Mouse (Mus musculus): ENCODE measurements at regions not wholly inside any gene's neighbourhood (a gene's known extent, or its start where the extent isn't known, plus 50 kb on each side); places are given as distances from the start of the nearest gene placed in this dataset.
A peak's percentile ranks its signal among the peaks of the same experiment; 100 is the strongest.

DNA sequence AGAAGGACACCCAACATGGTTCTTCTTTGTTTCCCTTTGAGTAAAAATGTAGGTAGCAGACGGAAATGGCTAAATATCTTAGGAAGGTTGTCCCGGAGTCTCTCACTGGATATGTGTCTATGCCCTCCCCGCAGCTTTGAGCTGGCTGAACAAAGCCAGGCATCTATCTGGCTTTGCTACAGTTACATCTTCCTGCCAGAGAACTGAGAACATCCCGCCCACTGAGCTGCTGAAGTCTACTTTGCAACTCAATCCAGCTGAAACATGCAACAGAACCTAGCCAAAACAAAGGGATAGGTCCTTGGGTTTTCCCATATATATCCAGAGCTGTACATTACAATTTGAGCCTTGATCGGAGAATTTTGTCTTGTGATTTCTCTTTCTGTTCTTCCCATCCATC is 121.0 kb upstream of the Arhgap18 start:
- Histone ChIP-seq H3K9ac (ENCODE audit: low read length) (no peak overlapping the region), H3K36me3 (ENCODE audit: control insufficient read depth, insufficient read depth, low read length) (no peaks in the 10 kb centered on the region), H3K4me1 (ENCODE audit: control insufficient read depth, insufficient read depth, low read length) (no peaks in the 10 kb centered on the region), H3K9me3 (ENCODE audit: control insufficient read depth, low read length) (no peaks in the 10 kb centered on the region), H3K27ac (ENCODE audit: low read depth, low read length) (no peak overlapping the region), H3K4me3 (ENCODE audit: low read depth, low read length) (no peak overlapping the region), H3K4me2 (no peak overlapping the region), H3K27me3 (ENCODE audit: control insufficient read depth, insufficient read depth, low read length) (no peaks in the 10 kb centered on the region)
- DNase-seq (ENCODE audit: low spot score, missing footprints): no peak
- 94% methylated on average over 5 of the region's 5 CpGs for WGBS
- ATAC-seq (ENCODE audit: low FRiP score): no peak

DNA sequence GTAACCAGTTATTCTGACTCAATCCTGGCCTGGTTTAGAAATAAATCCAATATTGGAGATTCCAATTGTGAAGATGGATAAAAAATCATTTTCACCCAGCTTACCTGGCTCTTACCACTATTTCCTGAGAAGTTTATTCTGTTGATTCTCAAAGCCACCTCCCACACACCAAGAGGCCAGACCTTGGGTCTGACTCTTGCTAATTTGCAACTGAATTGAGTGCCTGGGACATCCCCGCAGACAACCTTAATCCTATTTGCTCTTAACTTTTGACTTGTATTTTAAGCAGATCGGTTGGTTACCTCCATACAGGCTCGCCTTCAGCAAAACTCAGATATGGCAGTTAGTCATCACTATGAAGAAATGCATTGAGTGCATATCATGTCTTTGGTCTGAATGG is 115.8 kb upstream of the Arhgap18 start:
- no peak for DNase-seq (ENCODE audit: low spot score, missing footprints)
- no peaks in the 10 kb centered on the region for H3K27me3 ChIP-seq (ENCODE audit: control insufficient read depth, insufficient read depth, low read length)
- H3K4me3 ChIP-seq (ENCODE audit: low read depth, low read length): no peak overlapping the region
- no peaks in the 10 kb centered on the region for H3K4me1 ChIP-seq (ENCODE audit: control insufficient read depth, insufficient read depth, low read length)
- H3K9me3 ChIP-seq (ENCODE audit: control insufficient read depth, low read length): no peaks in the 10 kb centered on the region
- H3K36me3 ChIP-seq (ENCODE audit: control insufficient read depth, insufficient read depth, low read length): no peaks in the 10 kb centered on the region
- WGBS: 15% methylated on average over 3 of the region's 3 CpGs
- H3K27ac ChIP-seq (ENCODE audit: low read depth, low read length): no peak overlapping the region
- ATAC-seq (ENCODE audit: low FRiP score): no peak
- no peak overlapping the region for H3K4me2 ChIP-seq
- no peak overlapping the region for H3K9ac ChIP-seq (ENCODE audit: low read length)

GRCm38 (mm10) chr10:26638056-26638455 is 115.2 kb upstream of the Arhgap18 start:
- ATAC-seq (ENCODE audit: low FRiP score): no peak
- H3K9me3 ChIP-seq (ENCODE audit: control insufficient read depth, low read length): no peaks in the 10 kb centered on the region
- no peak overlapping the region for H3K27ac ChIP-seq (ENCODE audit: low read depth, low read length)
- no peak overlapping the region for H3K4me2 ChIP-seq
- WGBS: 58% methylated on average over 4 of the region's 4 CpGs
- no peak overlapping the region for H3K9ac ChIP-seq (ENCODE audit: low read length)
- no peaks in the 10 kb centered on the region for H3K36me3 ChIP-seq (ENCODE audit: control insufficient read depth, insufficient read depth, low read length)
- H3K27me3 ChIP-seq (ENCODE audit: control insufficient read depth, insufficient read depth, low read length): no peaks in the 10 kb centered on the region
- no peak for DNase-seq (ENCODE audit: low spot score, missing footprints)
- H3K4me1 ChIP-seq (ENCODE audit: control insufficient read depth, insufficient read depth, low read length): no peaks in the 10 kb centered on the region
- no peak overlapping the region for H3K4me3 ChIP-seq (ENCODE audit: low read depth, low read length)

- no peak for ATAC-seq (ENCODE audit: low FRiP score)
- Histone ChIP-seq H3K4me3 (ENCODE audit: low read depth, low read length) (no peak overlapping the region), H3K27me3 (ENCODE audit: control insufficient read depth, insufficient read depth, low read length) (no peaks in the 10 kb centered on the region), H3K4me2 (no peak overlapping the region), H3K4me1 (ENCODE audit: control insufficient read depth, insufficient read depth, low read length) (no peaks in the 10 kb centered on the region), H3K36me3 (ENCODE audit: control insufficient read depth, insufficient read depth, low read length) (no peaks in the 10 kb centered on the region), H3K9me3 (ENCODE audit: control insufficient read depth, low read length) (no peaks in the 10 kb centered on the region), H3K27ac (ENCODE audit: low read depth, low read length) (no peak overlapping the region), H3K9ac (ENCODE audit: low read length) (no peak overlapping the region)
- DNase-seq (ENCODE audit: low spot score, missing footprints): no peak
- WGBS: 80% methylated on average over 3 of the region's 3 CpGs
Measured at GRCm38 (mm10) chr10:26639118-26639517, 114.1 kb upstream of the Arhgap18 start.

- no peak for ATAC-seq (ENCODE audit: low FRiP score)
- Histone ChIP-seq H3K27me3 (ENCODE audit: control insufficient read depth, insufficient read depth, low read length) (no peaks in the 10 kb centered on the region), H3K4me1 (ENCODE audit: control insufficient read depth, insufficient read depth, low read length) (no peaks in the 10 kb centered on the region), H3K9ac (ENCODE audit: low read length) (no peak overlapping the region), H3K9me3 (ENCODE audit: control insufficient read depth, low read length) (no peaks in the 10 kb centered on the region), H3K36me3 (ENCODE audit: control insufficient read depth, insufficient read depth, low read length) (no peaks in the 10 kb centered on the region), H3K27ac (ENCODE audit: low read depth, low read length) (no peak overlapping the region), H3K4me3 (ENCODE audit: low read depth, low read length) (no peak overlapping the region), H3K4me2 (no peak overlapping the region)
- no peak for DNase-seq (ENCODE audit: low spot score, missing footprints)
- WGBS: 75% methylated on average over 1 of the region's 1 CpGs
Measured at GRCm38 (mm10) chr10:26653103-26653502, 100.1 kb upstream of the Arhgap18 start.

DNA sequence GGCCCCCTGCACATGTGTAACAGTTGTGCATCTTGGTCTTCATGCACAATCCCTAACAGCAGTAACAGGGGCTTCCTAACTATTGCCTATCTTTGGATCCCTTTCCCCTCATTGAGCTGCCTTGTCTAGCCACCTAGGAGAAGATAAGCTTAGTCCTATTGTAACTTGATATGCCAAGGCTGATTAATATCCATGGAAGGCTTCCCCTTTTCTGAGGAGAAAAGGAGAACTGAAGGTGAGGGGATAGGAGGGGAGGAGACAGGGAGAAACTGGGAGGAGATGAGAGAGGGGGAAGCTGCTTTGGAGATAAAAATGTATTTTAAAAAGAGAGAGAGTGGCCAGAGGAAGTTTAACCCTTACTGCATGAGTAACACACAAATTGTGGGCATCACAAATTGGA is 89.0 kb upstream of the Arhgap18 start:
- Histone ChIP-seq H3K9ac (ENCODE audit: low read length) (no peak overlapping the region), H3K4me3 (ENCODE audit: low read depth, low read length) (no peak overlapping the region), H3K27ac (ENCODE audit: low read depth, low read length) (no peak overlapping the region), H3K36me3 (ENCODE audit: control insufficient read depth, insufficient read depth, low read length) (no peaks in the 10 kb centered on the region), H3K9me3 (ENCODE audit: control insufficient read depth, low read length) (no peaks in the 10 kb centered on the region), H3K27me3 (ENCODE audit: control insufficient read depth, insufficient read depth, low read length) (no peaks in the 10 kb centered on the region), H3K4me2 (no peak overlapping the region), H3K4me1 (ENCODE audit: control insufficient read depth, insufficient read depth, low read length) (no peaks in the 10 kb centered on the region)
- ATAC-seq (ENCODE audit: low FRiP score) (no peak), DNase-seq (ENCODE audit: low spot score, missing footprints) (no peak)

DNA sequence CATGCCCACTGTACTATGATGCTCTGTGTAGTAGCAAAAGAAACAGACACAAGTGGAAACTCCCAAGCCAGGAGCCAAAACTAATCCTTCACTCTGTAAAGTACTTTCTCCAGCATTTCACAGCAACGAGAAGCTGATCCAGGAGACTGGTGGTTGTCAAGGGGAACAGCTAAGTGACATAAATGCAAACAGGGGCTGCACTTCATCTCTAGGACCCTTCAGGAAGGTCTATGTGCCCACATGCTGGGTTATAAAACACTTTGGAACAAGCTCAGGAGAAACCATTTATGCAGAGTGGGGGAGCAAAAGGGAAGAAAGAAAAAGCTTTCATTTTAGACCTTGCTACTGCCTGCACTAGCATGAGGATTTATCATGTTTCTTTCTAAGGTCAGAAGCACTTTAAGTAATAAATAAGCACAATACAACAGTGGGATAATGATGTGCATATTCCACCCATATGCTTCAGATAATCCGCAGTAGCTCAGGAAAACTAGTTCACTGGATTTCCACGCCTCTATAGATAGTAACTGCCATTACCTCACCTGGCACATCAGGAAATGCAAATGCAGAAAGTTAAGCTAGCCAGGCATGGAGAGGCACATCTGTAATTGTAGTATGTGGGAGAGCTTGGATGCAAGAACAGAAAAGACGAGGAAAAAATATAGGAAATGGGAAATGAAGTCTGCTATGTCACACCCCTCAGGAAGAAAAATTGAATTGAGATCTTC is 73.6 kb upstream of the Arhgap18 start:
- WGBS: 50% methylated on average over 4 of the region's 4 CpGs
- no peaks in the 10 kb centered on the region for H3K27me3 ChIP-seq (ENCODE audit: control insufficient read depth, insufficient read depth, low read length)
- ATAC-seq (ENCODE audit: low FRiP score): no peak
- H3K9me3 ChIP-seq (ENCODE audit: control insufficient read depth, low read length): no peaks in the 10 kb centered on the region
- H3K4me1 ChIP-seq (ENCODE audit: control insufficient read depth, insufficient read depth, low read length): no peaks in the 10 kb centered on the region
- no peak for DNase-seq (ENCODE audit: low spot score, missing footprints)
- H3K27ac ChIP-seq (ENCODE audit: low read depth, low read length): no peak overlapping the region
- no peaks in the 10 kb centered on the region for H3K36me3 ChIP-seq (ENCODE audit: control insufficient read depth, insufficient read depth, low read length)
- H3K4me3 ChIP-seq (ENCODE audit: low read depth, low read length): no peak overlapping the region
- H3K9ac ChIP-seq (ENCODE audit: low read length): no peak overlapping the region
- H3K4me2 ChIP-seq: no peak overlapping the region

DNA sequence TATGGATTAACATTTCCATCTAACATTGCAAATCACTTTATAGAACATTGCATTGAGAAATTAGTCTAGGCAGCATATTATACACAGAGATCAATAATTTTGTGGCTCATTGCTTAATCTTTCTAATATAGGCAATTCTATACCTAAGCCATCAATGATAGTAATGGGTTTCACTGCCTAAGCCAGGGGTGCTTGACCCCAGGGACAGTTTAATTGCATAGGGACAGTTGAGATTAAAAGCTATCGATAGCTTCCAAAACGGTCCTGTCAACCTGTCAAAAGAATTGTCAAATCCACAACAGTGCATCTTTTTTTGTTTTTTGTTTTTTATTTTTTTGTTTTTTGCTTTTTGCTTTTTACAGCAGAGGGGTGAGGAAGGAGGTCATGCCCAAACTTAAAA is 58.5 kb upstream of the Arhgap18 start:
- no peak overlapping the region for H3K9ac ChIP-seq (ENCODE audit: low read length)
- no peak overlapping the region for H3K27ac ChIP-seq (ENCODE audit: low read depth, low read length)
- no peaks in the 10 kb centered on the region for H3K27me3 ChIP-seq (ENCODE audit: control insufficient read depth, insufficient read depth, low read length)
- peak overlapping the region; percentile 79 for H3K4me2 ChIP-seq
- H3K36me3 ChIP-seq (ENCODE audit: control insufficient read depth, insufficient read depth, low read length): no peaks in the 10 kb centered on the region
- DNase-seq (ENCODE audit: low spot score, missing footprints): no peak
- peak; percentile 54; the same call in 1 of the 2 replicates for ATAC-seq (ENCODE audit: low FRiP score)
- H3K4me3 ChIP-seq (ENCODE audit: low read depth, low read length): no peak overlapping the region
- H3K4me1 ChIP-seq (ENCODE audit: control insufficient read depth, insufficient read depth, low read length): peaks cover 3% of the 10 kb centered on the region; the same call in 1 of the 2 replicates
- WGBS: 63% methylated on average over 2 of the region's 2 CpGs
- no peaks in the 10 kb centered on the region for H3K9me3 ChIP-seq (ENCODE audit: control insufficient read depth, low read length)

DNA sequence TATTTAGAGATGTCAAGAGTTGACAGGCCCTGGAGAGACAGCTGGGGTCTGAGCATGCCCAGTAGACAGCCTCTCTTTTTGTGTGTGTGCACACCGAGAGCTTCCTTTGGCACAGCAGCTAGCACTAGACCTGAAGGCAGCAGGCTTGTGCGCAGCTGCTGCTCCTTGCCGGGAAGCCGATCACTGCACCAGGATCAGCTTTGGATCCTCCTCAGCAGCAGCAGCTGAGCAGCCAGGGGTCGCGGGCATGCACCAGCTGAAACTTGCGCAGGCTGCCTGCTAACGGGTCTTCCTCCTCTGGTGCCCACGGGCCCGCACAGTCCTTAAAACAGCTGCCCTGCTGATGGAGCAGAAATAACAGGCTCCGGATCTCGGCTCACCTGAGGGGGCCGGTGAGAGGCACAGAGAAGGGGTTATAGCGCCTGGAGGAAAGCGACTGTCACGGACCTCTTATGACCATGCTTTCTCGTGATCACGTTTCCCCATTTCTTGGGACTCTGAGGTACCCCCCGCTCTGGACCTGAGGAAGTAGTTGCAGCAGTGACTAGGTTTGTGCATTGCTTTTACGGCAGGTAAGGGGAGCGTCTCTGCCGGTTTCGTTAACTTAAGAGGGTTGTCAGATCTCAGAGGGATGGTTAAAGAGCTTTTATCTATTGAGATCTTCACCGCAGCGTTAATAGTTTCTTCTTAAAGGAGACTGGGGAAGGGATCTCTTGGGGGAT is 57.8 kb upstream of the Arhgap18 start:
- ATAC-seq (ENCODE audit: low FRiP score) (peak; percentile 95), DNase-seq (ENCODE audit: low spot score, missing footprints) (peak; percentile 92)
- no peak overlapping the region for H3K27ac ChIP-seq (ENCODE audit: low read depth, low read length)
- no peaks in the 10 kb centered on the region for H3K36me3 ChIP-seq (ENCODE audit: control insufficient read depth, insufficient read depth, low read length)
- no peaks in the 10 kb centered on the region for H3K9me3 ChIP-seq (ENCODE audit: control insufficient read depth, low read length)
- H3K4me1 ChIP-seq (ENCODE audit: control insufficient read depth, insufficient read depth, low read length): peaks cover 3% of the 10 kb centered on the region; the same call in 1 of the 2 replicates
- no peaks in the 10 kb centered on the region for H3K27me3 ChIP-seq (ENCODE audit: control insufficient read depth, insufficient read depth, low read length)
- H3K9ac ChIP-seq (ENCODE audit: low read length): peak overlapping the region; percentile 54
- 3% methylated on average over 25 of the region's 25 CpGs for WGBS
- peak overlapping the region; percentile 79 for H3K4me2 ChIP-seq
- H3K4me3 ChIP-seq (ENCODE audit: low read depth, low read length): peak overlapping the region; percentile 38
